Mouse (Mus musculus): ENCODE results near the gene Retsat.

- TF ChIP-seq POLR2A (IDR thresholded peaks at IDR 0.05; ENCODE audit: borderline replicate concordance, insufficient read depth, low read length), result no peak
- no peak for TF ChIP-seq CTCF (IDR thresholded peaks at IDR 0.05; ENCODE audit: borderline replicate concordance, insufficient read depth, low read depth, low read length)
These were observed 43.1 kb downstream of the Retsat start for GRCm38 (mm10) chr6:72641218-72641954.

Data from cerebellum, adult 2 months (tissue).